Mouse (Mus musculus) limb, embryonic 11.5 days (tissue): ENCODE measurements at regions not wholly inside any gene's neighbourhood (a gene's known extent, or its start where the extent isn't known, plus 50 kb on each side); places are given as distances from the start of the nearest gene placed in this dataset.

ENCODE experiments used
- ATAC-seq: fragments of 200-750 bp; cut with Nextera tagmentation; 2 replicates; pipeline ENCODE4 v1.8.0; 2017; ENCODE audit warnings: low read depth; ENCODE audit not compliant: insufficient number of reproducible peaks, low FRiP score, low TSS enrichment
- DNase-seq: peaks from one replicate; pipeline ENCODE4 v3.0.0-alpha.2; 2015; ENCODE audit warnings: low spot score
- H3K27ac ChIP-seq: fragments of 300-500 bp; sonication (generic); replicated peaks from 2 replicates; pipeline ENCODE4 v1.5.1; 2014; ENCODE audit warnings: low read depth, mild to moderate bottlenecking, low read length
- H3K27me3 ChIP-seq: fragments of 300-500 bp; sonication (generic); 2 replicates; pipeline ENCODE4 v1.6.1; 2014; ENCODE audit warnings: mild to moderate bottlenecking, low read length, mixed read lengths; ENCODE audit not compliant: control insufficient read depth, insufficient read depth
- H3K36me3 ChIP-seq: fragments of 300-500 bp; sonication (generic); 2 replicates; pipeline ENCODE4 v1.6.1; 2014; ENCODE audit warnings: mild to moderate bottlenecking, low read length, moderate library complexity, mixed read lengths; ENCODE audit not compliant: control insufficient read depth, insufficient read depth
- H3K4me1 ChIP-seq: fragments of 300-500 bp; sonication (generic); 2 replicates; pipeline ENCODE4 v1.6.1; 2014; ENCODE audit warnings: low read length, mixed read lengths; ENCODE audit not compliant: control insufficient read depth, insufficient read depth
- H3K4me2 ChIP-seq: fragments of 300-500 bp; sonication (generic); 2 replicates; pipeline ENCODE4 v1.6.1; 2014; ENCODE audit warnings: low read depth, mild to moderate bottlenecking, moderate library complexity; ENCODE audit not compliant: severe bottlenecking
- H3K4me3 ChIP-seq: fragments of 300-500 bp; sonication (generic); 2 replicates; pipeline ENCODE4 v1.5.1; 2014; ENCODE audit warnings: low read depth, low read length
- H3K9ac ChIP-seq: fragments of 300-500 bp; sonication (generic); 2 replicates; pipeline ENCODE4 v1.6.1; 2014; ENCODE audit warnings: mild to moderate bottlenecking, low read length
- H3K9me3 ChIP-seq: fragments of 300-500 bp; sonication (generic); 2 replicates; pipeline ENCODE4 v1.6.1; 2016; ENCODE audit warnings: low read length; ENCODE audit not compliant: control insufficient read depth
- WGBS: fragments of 180-500 bp; shearing (Covaris S2); extraction: QIAGEN DNeasy Blood & Tissue Kit; methylation state at CpG from one replicate; pipeline ENCODE4 v1.1.7; 2014; 5-methylcytosine and 5-hydroxymethylcytosine counted together

DNA sequence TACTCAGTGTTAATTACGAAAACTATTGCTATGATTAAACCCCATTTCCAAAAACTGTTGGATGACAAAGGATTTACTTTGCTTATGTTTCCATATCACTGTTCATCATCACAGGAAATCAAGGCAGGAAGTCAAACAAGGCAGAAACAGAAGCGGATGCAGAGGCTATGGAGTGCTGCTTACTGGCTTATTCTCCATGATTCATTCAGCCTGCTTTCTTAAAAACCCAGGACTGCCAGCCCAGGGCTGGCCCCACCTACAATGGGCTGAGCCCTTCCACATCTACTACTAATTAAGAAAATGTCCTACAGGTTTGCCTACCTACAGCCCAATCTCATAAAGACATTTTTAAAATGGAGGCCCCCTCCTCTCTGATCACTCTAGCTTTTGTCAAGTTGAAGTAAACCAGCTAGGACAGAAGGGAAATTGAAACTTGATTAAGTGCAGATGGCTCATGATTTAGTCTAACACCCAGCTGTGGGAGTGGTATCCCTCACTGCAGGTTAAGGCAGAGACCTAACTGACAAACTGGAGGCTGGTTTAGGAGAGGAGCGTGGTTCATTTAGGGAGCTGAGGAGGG, 240.1 kb downstream of the Snx13 start:
- H3K4me3 ChIP-seq: no peak overlapping the region
- H3K9ac ChIP-seq: no peak overlapping the region
- 53% methylated on average over 3 of the region's 3 CpGs for WGBS
- no peaks in the 10 kb centered on the region for H3K4me1 ChIP-seq
- H3K36me3 ChIP-seq: no peaks in the 10 kb centered on the region
- no peak overlapping the region for H3K4me2 ChIP-seq
- ATAC-seq (peak; percentile 76), DNase-seq (peak; percentile 32)
- no peak overlapping the region for H3K27ac ChIP-seq
- H3K9me3 ChIP-seq: no peaks in the 10 kb centered on the region
- H3K27me3 ChIP-seq: no peaks in the 10 kb centered on the region

DNA sequence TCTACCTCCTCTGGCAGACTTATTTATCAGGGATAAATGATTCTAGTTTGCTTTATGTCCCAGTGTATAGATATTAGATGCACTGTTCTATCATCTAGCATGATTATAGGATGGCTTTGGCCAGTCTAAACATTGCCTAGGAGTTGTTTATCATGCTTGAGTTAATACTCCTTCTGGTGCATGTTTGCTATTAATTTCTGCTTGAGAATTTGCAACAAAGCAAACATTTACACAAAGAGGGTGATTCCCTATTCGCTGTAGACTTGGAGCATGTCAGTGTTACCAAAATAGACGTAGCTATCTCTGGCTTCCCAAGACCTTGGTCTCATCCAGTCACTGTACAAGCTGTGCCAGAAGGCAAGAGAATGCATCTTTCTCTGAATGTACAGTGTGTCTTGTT, 237.4 kb downstream of the Snx13 start:
- DNase-seq: no peak

DNA sequence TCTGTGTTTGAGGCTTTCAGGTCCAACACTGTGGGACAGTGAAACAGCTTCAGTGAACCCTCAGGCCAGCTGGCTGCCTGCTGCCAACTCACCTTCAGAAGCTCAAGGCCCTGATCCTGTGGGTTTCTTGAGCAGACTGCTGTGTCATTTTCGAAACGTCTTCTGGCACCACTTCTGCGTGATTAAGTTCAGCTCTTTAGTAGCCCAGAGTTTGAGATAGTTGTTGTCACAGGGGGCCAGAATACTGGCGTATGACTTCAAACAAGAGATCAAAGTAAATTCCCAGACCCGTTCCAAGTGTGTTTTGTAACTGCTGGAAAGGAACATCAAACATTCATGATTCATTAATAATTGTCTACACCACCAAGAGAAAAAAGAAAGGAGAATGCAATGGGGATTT, 236.9 kb downstream of the Snx13 start:
- H3K27me3 ChIP-seq: no peaks in the 10 kb centered on the region
- WGBS: 39% methylated on average over 5 of the region's 5 CpGs
- no peak overlapping the region for H3K27ac ChIP-seq
- no peaks in the 10 kb centered on the region for H3K36me3 ChIP-seq
- ATAC-seq (no peak), DNase-seq (no peak)
- no peaks in the 10 kb centered on the region for H3K9me3 ChIP-seq
- H3K9ac ChIP-seq: no peak overlapping the region
- no peaks in the 10 kb centered on the region for H3K4me1 ChIP-seq
- H3K4me2 ChIP-seq: no peak overlapping the region
- H3K4me3 ChIP-seq: no peak overlapping the region

More for the DNA sequence above, 237.4 kb downstream of the Snx13 start:
- no peak overlapping the region for H3K4me2 ChIP-seq
- no peak overlapping the region for H3K27ac ChIP-seq
- H3K9me3 ChIP-seq: no peaks in the 10 kb centered on the region
- WGBS: 76% methylated on average over 2 of the region's 2 CpGs
- H3K27me3 ChIP-seq: no peaks in the 10 kb centered on the region
- H3K9ac ChIP-seq: no peak overlapping the region
- no peak for ATAC-seq
- H3K4me1 ChIP-seq: no peaks in the 10 kb centered on the region
- no peaks in the 10 kb centered on the region for H3K36me3 ChIP-seq
- H3K4me3 ChIP-seq: no peak overlapping the region

DNA sequence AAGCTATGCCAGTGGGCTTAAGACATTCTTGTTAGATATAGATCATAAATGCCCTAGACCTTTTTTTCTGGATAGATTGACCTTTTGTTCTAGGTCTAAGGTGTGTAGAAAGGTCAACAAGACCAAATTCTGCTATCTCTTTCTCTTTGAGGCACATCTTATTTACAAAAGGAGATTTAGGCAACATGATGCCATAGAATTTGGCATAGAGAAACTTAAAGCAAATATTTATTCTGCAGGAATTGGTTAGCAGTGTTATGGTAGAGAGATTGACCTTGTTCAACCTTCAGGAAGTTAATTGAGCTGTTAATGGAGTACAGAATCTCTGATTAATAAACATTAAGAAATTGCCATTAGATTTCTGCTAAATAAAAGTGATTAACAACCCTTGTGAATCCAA, 236.4 kb downstream of the Snx13 start:
- ATAC-seq (no peak), DNase-seq (no peak)
- no peaks in the 10 kb centered on the region for H3K4me1 ChIP-seq
- H3K27me3 ChIP-seq: no peaks in the 10 kb centered on the region
- H3K9ac ChIP-seq: no peak overlapping the region
- no peaks in the 10 kb centered on the region for H3K36me3 ChIP-seq
- no peak overlapping the region for H3K4me2 ChIP-seq
- H3K4me3 ChIP-seq: no peak overlapping the region
- H3K9me3 ChIP-seq: no peaks in the 10 kb centered on the region
- no peak overlapping the region for H3K27ac ChIP-seq

DNA sequence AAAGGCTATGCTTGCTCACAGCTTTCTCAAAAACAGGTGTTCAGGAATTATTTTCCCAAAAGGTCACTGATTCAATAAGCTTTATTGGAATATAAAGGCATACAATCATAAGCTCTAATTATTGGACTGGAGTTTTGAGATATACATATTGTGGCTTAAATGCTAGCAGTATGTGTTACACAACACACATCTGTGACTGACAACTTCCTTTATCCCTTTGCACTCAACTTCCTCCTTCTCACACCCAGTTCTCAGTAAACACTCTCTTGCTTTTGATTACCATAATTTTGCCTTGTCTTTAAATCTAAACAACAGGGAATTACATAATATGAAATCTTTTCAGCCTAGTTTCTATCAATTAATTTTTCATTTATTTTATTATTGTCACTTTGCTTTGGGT, 222.5 kb downstream of the Snx13 start:
- H3K9ac ChIP-seq: no peak overlapping the region
- no peak overlapping the region for H3K4me2 ChIP-seq
- no peak for DNase-seq

DNA sequence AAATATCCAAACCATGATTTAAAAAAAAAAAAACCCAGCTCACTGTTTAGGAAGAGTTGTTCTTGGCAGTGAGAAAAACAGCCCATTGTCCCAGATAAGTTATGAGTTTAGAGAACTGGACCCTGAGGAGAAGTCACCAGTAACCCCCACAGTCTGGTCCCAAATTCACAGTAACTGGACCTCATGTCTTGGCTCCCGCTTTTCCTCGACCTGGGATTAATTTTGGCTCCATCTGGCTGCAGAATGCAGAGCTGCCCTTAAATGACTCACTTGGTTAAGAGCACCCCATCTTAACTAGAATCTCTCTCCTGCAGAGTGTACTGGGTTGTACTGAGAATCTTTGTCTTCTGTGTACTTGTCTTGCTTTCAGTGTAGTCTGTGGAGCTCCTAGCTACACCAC, 221.0 kb downstream of the Snx13 start:
- Histone ChIP-seq H3K4me1 (no peaks in the 10 kb centered on the region), H3K4me2 (no peak overlapping the region), H3K27me3 (no peaks in the 10 kb centered on the region), H3K27ac (no peak overlapping the region), H3K4me3 (no peak overlapping the region), H3K9me3 (no peaks in the 10 kb centered on the region), H3K36me3 (no peaks in the 10 kb centered on the region), H3K9ac (no peak overlapping the region)
- 58% methylated on average over 2 of the region's 2 CpGs for WGBS
- ATAC-seq (no peak), DNase-seq (no peak)

More for the DNA sequence above, 222.5 kb downstream of the Snx13 start:
- Histone ChIP-seq H3K4me1 (no peaks in the 10 kb centered on the region), H3K9me3 (no peaks in the 10 kb centered on the region), H3K27ac (no peak overlapping the region), H3K36me3 (no peaks in the 10 kb centered on the region), H3K4me3 (no peak overlapping the region), H3K27me3 (no peaks in the 10 kb centered on the region)
- ATAC-seq: no peak

DNA sequence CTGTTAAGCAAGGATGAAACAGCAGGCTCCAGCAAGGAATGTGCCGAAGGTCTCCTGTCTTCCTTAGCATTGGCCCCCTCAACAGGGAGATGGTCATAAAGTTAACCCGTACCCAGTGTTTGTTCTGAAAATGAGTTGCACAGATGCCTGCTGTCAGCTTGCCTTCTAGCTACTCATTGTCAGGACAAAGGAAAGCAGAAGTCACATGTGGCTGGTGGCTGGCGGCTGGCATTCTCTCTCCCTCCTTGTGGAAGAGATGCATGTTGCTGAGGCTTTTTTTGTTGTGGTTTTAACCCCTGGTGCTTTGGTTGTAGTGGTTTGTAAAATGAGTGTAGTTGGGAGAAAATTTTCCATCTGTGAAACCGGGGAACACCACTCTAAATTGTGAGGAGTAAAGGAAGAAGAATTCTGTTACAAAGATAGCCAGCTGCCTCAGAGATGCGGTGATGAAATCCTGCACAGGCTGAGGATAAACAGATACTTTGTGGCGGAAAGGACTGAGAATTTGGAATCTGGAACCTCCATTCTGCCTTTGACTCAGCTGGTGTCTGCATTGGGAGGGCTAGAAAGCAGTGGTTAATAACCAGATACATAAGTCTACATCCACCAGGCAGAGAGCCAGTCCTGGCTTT, 220.2 kb downstream of the Snx13 start:
- Histone ChIP-seq H3K4me2 (no peak overlapping the region), H3K27ac (no peak overlapping the region), H3K27me3 (no peaks in the 10 kb centered on the region), H3K36me3 (no peaks in the 10 kb centered on the region), H3K9ac (no peak overlapping the region), H3K4me3 (no peak overlapping the region), H3K9me3 (no peaks in the 10 kb centered on the region), H3K4me1 (no peaks in the 10 kb centered on the region)
- no peak for DNase-seq
- 67% methylated on average over 6 of the region's 6 CpGs for WGBS
- ATAC-seq: no peak

DNA sequence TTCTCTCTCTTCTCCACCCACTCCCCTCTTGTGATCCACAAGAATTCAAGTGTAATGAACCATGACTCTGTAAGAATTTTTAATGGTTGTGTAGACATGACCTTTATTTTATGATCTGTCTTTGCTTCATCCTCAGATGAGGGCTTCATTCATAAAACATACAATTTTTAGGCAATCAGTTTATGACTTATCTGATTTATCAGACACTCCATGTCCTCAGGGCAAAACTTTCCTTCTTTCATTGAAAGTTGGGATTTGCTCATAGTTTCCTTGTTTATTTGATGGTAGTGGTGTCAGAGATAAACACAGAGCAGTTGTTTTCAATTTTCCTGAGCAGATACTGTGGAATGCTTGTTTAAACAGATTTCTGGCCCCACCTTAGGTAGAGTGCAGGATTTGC, 212.8 kb downstream of the Snx13 start:
- Histone ChIP-seq H3K27ac (no peak overlapping the region), H3K4me2 (no peak overlapping the region), H3K4me1 (no peaks in the 10 kb centered on the region), H3K9ac (no peak overlapping the region), H3K36me3 (no peaks in the 10 kb centered on the region), H3K27me3 (no peaks in the 10 kb centered on the region), H3K9me3 (no peaks in the 10 kb centered on the region), H3K4me3 (no peak overlapping the region)
- ATAC-seq (no peak), DNase-seq (no peak)
